Mouse (Mus musculus): ENCODE measurements at regions not wholly inside any gene's neighbourhood (a gene's known extent, or its start where the extent isn't known, plus 50 kb on each side); places are given as distances from the start of the nearest gene placed in this dataset.
"Not testable (repeated sequence)": the region's sequence is repeated elsewhere in the genome, so short reads cannot be mapped to it uniquely, and the experiment has no call there.

DNA sequence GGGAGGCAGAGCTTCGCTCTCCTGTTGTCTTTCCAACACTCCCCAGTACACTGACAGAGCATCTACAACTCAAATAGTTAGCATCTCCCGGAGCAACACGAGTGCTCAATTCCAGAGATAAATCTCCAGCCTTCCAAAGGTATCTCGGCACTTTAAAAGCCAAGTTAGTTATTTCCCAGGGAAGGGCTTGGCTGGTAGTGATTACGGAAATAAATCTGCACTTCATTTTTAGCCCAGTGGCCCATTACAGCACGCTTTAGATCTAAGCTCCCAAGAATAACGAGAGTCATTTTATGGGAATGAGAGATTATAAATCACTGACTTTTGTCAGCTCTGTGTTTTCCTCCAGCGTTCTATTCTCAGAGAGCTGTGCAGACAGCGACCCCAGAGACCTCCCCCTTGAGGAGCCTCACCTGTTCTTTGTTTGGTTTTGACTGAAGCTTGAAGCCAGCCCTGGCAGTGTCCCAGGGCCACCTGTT is 255.0 kb upstream of the Tmpo start:
- Histone ChIP-seq H3K4me1 (no peaks in the 10 kb centered on the region), H3K4me3 (no peak overlapping the region), H3K27ac (no peak overlapping the region), H3K4me2 (no peak overlapping the region), H3K36me3 (no peaks in the 10 kb centered on the region), H3K9ac (no peak overlapping the region), H3K9me3 (replicated peaks) (no peaks in the 10 kb centered on the region), H3K27me3 (replicated peaks) (no peaks in the 10 kb centered on the region)
- WGBS (ENCODE audit: insufficient replicate concordance), result 54% methylated on average over 9 of the region's 9 CpGs
- no peak for ATAC-seq

DNA sequence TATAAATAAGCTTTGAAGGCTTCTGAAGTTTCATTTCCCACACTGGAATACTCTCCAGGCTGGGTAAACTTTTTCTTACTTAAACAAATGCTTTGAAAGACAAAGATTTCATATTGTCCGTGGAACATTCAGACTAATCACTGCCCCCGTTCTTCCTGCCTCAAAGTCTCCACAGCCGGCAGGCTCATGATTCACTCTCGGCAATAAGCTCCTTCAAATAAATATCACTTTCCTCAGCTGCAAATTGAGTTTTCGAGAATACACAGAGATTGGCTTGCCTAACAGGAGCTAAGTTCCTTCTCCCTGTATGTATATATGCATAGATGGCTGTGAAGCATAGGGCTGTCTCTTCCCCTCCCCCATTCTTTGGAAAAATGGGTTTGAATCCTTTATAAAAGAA is 249.2 kb upstream of the Tmpo start:
- H3K27me3 ChIP-seq (replicated peaks), result no peaks in the 10 kb centered on the region
- WGBS (ENCODE audit: insufficient replicate concordance), result 51% methylated on average over 5 of the region's 5 CpGs

DNA sequence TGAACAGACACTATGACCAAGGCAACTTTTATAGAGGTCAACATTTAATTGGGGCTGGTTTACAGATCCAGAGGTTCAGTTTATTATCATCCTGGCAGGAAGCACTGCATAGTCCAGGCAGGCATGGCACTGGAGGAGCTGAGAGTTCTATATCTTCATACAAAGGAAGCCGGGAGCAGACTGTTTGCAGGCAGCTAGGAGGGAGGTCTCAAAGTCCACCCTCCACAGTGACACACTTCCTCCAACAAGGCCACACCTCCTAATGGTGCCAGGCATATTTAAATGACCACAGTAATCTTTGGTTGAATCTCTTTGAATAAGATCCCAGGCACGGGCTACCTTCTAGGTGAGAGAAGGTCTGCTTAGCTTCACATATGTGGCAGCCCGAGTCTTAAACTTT is 245.5 kb upstream of the Tmpo start:
- 58% methylated on average over 3 of the region's 3 CpGs for WGBS (ENCODE audit: insufficient replicate concordance)
- Histone ChIP-seq H3K9me3 (replicated peaks) (no peaks in the 10 kb centered on the region), H3K4me1 (no peaks in the 10 kb centered on the region), H3K27ac (no peak overlapping the region), H3K9ac (no peak overlapping the region), H3K27me3 (replicated peaks) (no peaks in the 10 kb centered on the region), H3K4me2 (no peak overlapping the region), H3K36me3 (no peaks in the 10 kb centered on the region), H3K4me3 (no peak overlapping the region)
- ATAC-seq, result no peak

More for the DNA sequence above, 249.2 kb upstream of the Tmpo start:
- Histone ChIP-seq H3K4me2 (no peak overlapping the region), H3K9me3 (replicated peaks) (no peaks in the 10 kb centered on the region), H3K36me3 (no peaks in the 10 kb centered on the region), H3K4me3 (no peak overlapping the region), H3K4me1 (no peaks in the 10 kb centered on the region), H3K27ac (no peak overlapping the region), H3K9ac (no peak overlapping the region)
- ATAC-seq, result no peak

DNA sequence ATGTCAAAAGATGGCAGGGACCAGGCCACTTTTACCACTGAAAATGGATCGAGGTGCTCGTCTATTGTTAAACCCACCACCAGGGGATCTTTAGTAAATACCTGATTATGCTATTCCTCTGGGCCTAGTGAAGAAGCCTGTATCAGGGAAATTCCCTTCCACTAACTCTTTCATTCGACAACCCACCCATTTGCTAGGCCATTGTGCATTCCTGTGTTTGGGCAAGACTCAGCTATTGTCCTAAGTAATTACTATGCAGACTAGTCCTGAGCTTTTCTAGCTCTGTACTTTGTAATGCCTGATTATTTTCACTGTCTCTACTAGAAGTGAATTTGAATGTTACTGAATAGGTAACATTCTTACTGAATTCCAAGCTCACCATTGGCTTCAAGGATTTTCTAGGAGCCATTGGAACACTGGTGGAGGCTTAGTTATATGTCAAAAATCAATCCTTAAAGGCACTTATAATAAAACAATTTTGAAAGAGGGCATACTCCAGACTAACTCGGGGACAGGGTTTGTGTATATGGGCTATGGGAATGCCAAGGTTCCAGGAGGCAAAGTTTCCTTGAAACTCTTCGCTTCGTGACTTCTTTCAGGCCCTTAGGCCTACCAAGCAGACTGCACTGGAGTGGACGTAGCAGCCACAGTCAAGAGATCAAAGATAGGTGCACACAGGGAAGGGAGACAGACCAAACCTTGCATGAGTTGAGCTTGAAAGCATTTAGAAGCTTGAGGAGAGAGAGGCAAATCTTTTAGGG is 244.7 kb upstream of the Tmpo start:
- WGBS (ENCODE audit: insufficient replicate concordance), result 69% methylated on average over 7 of the region's 7 CpGs
- not testable (repeated sequence) for ATAC-seq, H3K27ac ChIP-seq

DNA sequence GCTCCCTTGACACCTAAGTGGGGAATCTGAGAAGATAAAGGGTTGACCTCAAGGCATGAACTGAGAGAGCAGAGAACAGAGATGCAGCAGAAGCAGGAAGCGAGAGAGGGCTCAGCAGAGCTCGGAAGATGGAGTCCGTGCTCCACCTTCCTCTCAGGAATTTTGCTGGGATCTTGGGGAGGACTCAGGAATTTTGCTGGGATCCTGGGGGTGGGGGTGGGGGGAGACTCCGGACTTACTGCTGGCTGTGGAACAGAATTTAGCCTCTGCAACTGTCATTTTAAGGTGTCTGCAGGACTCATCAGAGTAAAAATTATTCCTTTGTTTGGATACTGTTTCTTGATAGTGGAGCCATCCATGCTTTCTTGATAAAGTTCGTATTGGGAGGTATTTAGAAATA is 243.7 kb upstream of the Tmpo start:
- WGBS (ENCODE audit: insufficient replicate concordance), result 45% methylated on average over 5 of the region's 5 CpGs
- no peaks in the 10 kb centered on the region for H3K27me3 ChIP-seq (replicated peaks)
- H3K4me3 ChIP-seq, result no peak overlapping the region
- no peaks in the 10 kb centered on the region for H3K9me3 ChIP-seq (replicated peaks)
- H3K27ac ChIP-seq, result no peak overlapping the region
- H3K4me1 ChIP-seq, result no peaks in the 10 kb centered on the region
- ATAC-seq, result no peak
- H3K4me2 ChIP-seq, result no peak overlapping the region
- no peak overlapping the region for H3K9ac ChIP-seq
- no peaks in the 10 kb centered on the region for H3K36me3 ChIP-seq

More for the DNA sequence above, 244.7 kb upstream of the Tmpo start:
- not testable (repeated sequence) for H3K4me3 ChIP-seq; H3K27me3 ChIP-seq (replicated peaks); H3K4me2 ChIP-seq; H3K9me3 ChIP-seq (replicated peaks); H3K36me3 ChIP-seq; H3K4me1 ChIP-seq; H3K9ac ChIP-seq

DNA sequence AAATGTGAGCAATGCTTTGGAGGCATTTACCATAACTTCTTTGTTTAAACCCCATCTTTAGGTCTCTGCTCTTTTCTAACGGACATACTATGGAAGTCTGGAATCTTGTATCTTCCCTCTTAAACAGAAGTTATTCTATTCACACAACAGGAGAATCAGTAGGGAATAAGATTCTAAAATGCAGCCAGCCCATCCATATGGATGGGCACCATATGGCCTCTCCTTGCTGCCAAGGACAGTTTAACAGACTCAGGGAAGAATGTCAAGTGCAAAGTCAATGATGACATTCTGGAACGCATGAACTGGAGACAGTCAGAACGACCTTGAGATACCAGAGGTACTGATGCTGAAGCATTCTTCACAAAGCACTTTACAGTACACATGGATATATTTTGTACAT is 206.1 kb upstream of the Tmpo start:
- no peak overlapping the region for H3K27ac ChIP-seq
- H3K9ac ChIP-seq, result no peak overlapping the region
- H3K4me2 ChIP-seq, result no peak overlapping the region
- no peaks in the 10 kb centered on the region; the same call in 1 of the 2 replicates for H3K9me3 ChIP-seq (replicated peaks)
- WGBS (ENCODE audit: insufficient replicate concordance), result 64% methylated on average over 3 of the region's 3 CpGs
- ATAC-seq, result no peak
- no peaks in the 10 kb centered on the region for H3K27me3 ChIP-seq (replicated peaks)
- H3K4me3 ChIP-seq, result no peak overlapping the region
- H3K36me3 ChIP-seq, result no peaks in the 10 kb centered on the region
- no peaks in the 10 kb centered on the region for H3K4me1 ChIP-seq

DNA sequence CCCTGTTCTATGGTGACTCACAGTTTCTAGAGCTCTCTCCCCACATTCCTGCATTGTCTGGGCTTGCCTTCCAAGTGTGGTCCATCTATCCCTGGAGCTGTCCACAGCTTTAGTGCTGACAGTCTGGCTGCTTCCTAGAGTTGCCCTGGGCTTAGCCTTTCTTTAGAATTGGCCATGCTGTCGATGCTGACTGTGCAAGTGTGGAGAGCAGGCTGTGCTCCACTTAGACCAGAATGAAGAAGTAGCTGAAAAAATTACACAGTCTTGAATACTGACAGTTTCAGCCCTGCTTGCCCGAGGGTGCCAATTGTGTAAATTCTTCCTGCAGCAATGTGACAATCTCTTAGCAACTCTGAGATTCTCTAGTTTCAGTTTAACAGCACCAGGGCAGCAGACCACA is 203.3 kb upstream of the Tmpo start:
- Histone ChIP-seq H3K27me3 (replicated peaks) (no peaks in the 10 kb centered on the region), H3K4me3 (no peak overlapping the region), H3K9ac (no peak overlapping the region), H3K27ac (no peak overlapping the region), H3K9me3 (replicated peaks) (no peaks in the 10 kb centered on the region; the same call in 1 of the 2 replicates), H3K36me3 (no peaks in the 10 kb centered on the region), H3K4me1 (no peaks in the 10 kb centered on the region), H3K4me2 (no peak overlapping the region)
- ATAC-seq, result no peak
- 40% methylated on average over 2 of the region's 2 CpGs for WGBS (ENCODE audit: insufficient replicate concordance)

DNA sequence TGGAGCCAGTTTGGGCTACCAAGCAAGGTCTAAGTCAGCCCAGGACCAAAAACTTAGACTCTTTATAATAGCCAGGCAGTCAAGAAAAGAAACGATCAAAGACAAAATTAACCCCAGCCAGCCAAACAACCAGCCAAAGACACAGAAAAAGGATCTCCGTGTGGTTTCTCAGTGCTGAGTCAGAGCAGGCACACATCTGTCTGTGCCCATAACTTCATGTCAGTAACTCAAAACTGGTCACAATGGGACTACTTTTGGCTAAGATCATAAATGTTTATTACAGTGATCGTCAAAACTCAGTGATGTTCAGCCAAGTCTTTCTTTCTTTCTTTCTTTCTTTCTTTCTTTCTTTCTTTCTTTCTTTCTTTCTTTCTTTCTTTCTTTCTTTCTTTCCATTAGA is 195.6 kb upstream of the Tmpo start:
- Histone ChIP-seq H3K36me3 (no peaks in the 10 kb centered on the region), H3K4me3 (no peak overlapping the region), H3K4me2 (no peak overlapping the region), H3K27me3 (replicated peaks) (no peaks in the 10 kb centered on the region), H3K27ac (no peak overlapping the region), H3K4me1 (no peaks in the 10 kb centered on the region), H3K9me3 (replicated peaks) (no peaks in the 10 kb centered on the region), H3K9ac (no peak overlapping the region)
- 70% methylated on average over 3 of the region's 3 CpGs for WGBS (ENCODE audit: insufficient replicate concordance)
- no peak for ATAC-seq

DNA sequence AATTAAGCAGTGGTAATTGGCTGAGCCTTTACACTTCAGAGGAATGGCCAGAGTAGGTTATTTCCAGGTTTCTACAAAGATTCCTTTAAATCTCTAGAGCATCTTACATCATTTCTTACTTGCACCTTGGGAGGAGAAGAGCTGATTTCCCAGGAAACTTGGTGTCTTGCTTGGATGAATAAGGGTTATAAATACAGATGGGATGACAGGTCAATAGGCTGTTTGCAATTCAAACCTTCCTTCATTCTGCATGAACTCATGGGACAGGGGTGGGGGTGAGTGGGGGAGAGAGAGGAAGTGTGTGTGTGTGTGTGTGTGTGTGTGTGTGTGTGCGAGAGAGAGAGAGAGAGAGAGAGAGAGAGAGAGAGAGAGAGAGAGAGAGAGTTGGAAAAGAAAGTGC is 186.4 kb upstream of the Tmpo start:
- no peak for ATAC-seq
- H3K4me2 ChIP-seq, result no peak overlapping the region
- H3K4me1 ChIP-seq, result no peaks in the 10 kb centered on the region
- no peak overlapping the region for H3K4me3 ChIP-seq
- WGBS (ENCODE audit: insufficient replicate concordance), result 57% methylated on average over 1 of the region's 1 CpGs
- H3K9ac ChIP-seq, result no peak overlapping the region
- H3K36me3 ChIP-seq, result no peaks in the 10 kb centered on the region
- H3K27me3 ChIP-seq (replicated peaks), result no peaks in the 10 kb centered on the region
- no peak overlapping the region for H3K27ac ChIP-seq
- no peaks in the 10 kb centered on the region for H3K9me3 ChIP-seq (replicated peaks)

DNA sequence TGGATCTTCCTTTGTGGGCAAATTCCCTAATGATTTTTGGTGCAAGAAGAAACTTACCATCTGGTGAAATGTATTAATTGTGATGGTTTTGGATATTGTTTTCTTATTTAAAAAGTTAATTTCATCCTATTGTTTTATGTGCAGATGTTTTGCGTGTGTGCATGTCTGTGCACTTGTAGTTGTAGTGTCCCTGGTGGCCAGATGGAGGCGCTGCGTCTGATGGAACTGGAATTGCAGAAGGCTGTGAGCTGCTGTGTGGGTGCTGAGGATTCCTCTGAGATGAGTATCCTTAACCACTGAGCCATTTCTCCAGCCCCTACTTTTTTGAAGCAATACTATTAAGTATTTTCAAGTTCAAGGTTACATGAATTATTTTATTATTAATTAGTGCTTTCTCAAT is 181.5 kb upstream of the Tmpo start:
- no peaks in the 10 kb centered on the region for H3K4me1 ChIP-seq
- H3K4me2 ChIP-seq, result no peak overlapping the region
- ATAC-seq, result no peak
- H3K9me3 ChIP-seq (replicated peaks), result 0 out of 2 replicates have a peak, but pooled peaks cover 2% of the 10 kb centered on the region
- H3K36me3 ChIP-seq, result no peaks in the 10 kb centered on the region
- H3K4me3 ChIP-seq, result no peak overlapping the region
- 63% methylated on average over 3 of the region's 3 CpGs for WGBS (ENCODE audit: insufficient replicate concordance)
- no peak overlapping the region for H3K9ac ChIP-seq
- H3K27me3 ChIP-seq (replicated peaks), result no peaks in the 10 kb centered on the region
- no peak overlapping the region for H3K27ac ChIP-seq

DNA sequence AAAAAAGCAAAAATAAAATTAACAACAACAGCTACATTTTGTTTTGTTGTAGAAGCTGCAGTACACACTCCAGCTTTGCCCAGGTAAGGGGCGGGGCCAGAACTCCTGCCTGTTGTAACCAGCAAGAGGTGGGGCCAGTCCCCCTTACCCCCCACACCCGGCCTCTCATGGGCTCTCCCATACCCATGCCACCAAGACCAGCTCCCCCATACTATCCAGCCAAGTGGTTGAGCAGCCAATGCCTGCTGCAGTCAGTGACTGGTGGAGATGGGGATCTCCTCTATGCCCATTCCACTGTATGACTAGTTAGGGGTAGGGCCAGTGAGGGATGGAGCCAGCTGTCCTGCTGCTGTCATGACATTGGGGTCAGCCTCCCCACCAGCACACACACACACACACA is 180.5 kb upstream of the Tmpo start:
- Histone ChIP-seq H3K9ac (no peak overlapping the region), H3K9me3 (replicated peaks) (0 out of 2 replicates have a peak, but pooled peaks cover 3% of the 10 kb centered on the region), H3K4me1 (no peaks in the 10 kb centered on the region), H3K27me3 (replicated peaks) (no peaks in the 10 kb centered on the region), H3K27ac (no peak overlapping the region), H3K4me3 (no peak overlapping the region), H3K36me3 (no peaks in the 10 kb centered on the region), H3K4me2 (no peak overlapping the region)
- ATAC-seq, result no peak
- 65% methylated on average over 2 of the region's 2 CpGs for WGBS (ENCODE audit: insufficient replicate concordance)

DNA sequence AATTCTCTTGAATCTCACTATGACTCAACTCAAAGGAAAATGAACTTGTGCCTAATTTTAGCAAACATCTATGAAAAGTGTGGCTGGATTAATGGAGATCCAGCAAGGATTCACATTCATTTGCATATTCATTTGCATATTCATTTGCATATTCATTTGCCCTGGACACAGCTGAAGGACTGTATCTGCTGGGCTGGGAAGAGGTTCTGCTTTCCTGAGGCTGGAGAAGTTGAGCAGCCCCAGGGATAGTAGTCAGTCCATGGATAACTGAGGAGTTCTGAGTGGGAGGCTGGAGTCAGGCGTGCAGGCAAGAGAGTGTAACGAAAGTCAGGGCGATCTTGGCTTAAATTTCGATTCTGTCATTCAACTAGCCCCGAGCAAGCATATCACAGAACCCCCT is 164.3 kb upstream of the Tmpo start:
- no peaks in the 10 kb centered on the region for H3K9me3 ChIP-seq (replicated peaks)
- H3K36me3 ChIP-seq, result no peaks in the 10 kb centered on the region
- H3K4me3 ChIP-seq, result no peak overlapping the region
- no peak overlapping the region for H3K9ac ChIP-seq
- H3K4me1 ChIP-seq, result no peaks in the 10 kb centered on the region
- H3K4me2 ChIP-seq, result no peak overlapping the region
- no peak overlapping the region for H3K27ac ChIP-seq
- no peak for ATAC-seq
- no peaks in the 10 kb centered on the region for H3K27me3 ChIP-seq (replicated peaks)
- 70% methylated on average over 5 of the region's 5 CpGs for WGBS (ENCODE audit: insufficient replicate concordance)

DNA sequence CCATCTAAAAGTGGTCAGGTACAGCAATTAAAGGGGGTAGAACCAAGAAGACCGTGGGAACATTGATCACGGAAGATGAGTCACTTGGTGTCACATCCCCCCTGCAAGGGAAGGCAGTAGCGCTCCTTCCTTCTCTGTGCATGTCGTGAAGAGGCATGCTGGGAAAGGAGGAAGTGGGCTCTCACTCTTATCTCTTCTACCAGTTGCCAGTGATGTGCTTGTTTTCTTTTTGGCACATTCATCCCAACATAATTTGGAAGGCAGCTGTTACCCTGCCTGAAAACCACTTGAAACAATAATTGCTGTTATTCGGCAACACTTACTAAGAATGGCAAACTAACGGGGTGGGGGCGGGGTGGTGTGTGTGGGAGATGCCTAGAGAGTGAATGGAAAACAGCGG is 161.0 kb upstream of the Tmpo start:
- no peaks in the 10 kb centered on the region for H3K4me1 ChIP-seq
- H3K4me3 ChIP-seq, result no peak overlapping the region
- H3K27me3 ChIP-seq (replicated peaks), result no peaks in the 10 kb centered on the region
- ATAC-seq, result no peak
- WGBS (ENCODE audit: insufficient replicate concordance), result 30% methylated on average over 8 of the region's 8 CpGs
- H3K4me2 ChIP-seq, result no peak overlapping the region
- H3K9ac ChIP-seq, result no peak overlapping the region
- H3K36me3 ChIP-seq, result no peaks in the 10 kb centered on the region
- no peak overlapping the region for H3K27ac ChIP-seq
- no peaks in the 10 kb centered on the region for H3K9me3 ChIP-seq (replicated peaks)

Measured in liver, embryonic 12.5 days (tissue).